Mouse (Mus musculus): ENCODE results near the gene Cybrd1.

Cybrd1 gene

DNA sequence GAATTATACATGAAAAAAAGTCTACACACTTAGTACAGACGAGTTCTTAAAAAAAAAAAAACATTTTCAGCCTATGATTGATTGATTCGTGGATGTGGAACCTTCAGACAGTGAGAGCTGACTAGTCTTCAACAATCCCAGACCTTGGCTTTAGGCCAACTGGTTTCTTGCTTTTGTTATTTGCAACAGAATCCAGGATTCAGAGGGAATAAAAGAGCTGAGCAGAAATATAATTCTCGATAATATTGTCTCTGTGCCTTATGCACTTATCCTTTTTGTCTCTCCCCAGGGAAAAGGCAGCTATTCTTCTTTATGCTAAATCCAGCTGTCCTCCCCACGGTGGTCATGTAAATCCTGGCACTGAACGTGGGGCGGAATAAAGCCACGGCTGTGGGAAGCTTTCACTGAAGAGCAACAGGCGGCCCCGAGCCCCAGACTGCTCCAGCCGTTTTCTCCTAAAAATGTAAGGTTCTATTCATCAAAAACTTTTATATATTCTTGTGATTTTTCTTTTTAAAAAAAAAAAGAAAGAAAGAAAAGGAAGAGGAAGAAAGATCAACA lies 50.8 kb downstream of the Cybrd1 start:
- no peak for DNase-seq (ENCODE audit: low spot score in 2 of 2)

DNA sequence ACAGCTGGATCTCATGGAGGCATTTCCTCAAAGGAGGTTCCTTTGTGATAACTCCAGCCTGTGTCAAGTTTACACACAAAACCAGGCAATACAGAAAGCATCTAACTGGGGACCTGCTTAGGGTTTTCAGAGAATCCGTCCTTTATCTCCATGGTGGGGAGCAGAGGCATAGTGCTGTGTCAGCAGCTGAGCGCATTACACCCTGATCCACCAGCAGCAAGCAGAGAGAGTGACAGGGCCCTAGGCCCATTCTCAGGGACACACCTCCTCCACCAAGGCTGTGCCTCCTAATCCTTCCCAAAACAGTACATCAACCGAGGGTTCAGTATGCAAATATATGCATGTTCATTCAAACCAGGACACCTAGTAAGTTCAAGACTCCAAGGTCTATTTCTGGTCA lies 55.3 kb downstream of the Cybrd1 start:
- DNase-seq (ENCODE audit: low spot score in 2 of 2): no peak

DNA sequence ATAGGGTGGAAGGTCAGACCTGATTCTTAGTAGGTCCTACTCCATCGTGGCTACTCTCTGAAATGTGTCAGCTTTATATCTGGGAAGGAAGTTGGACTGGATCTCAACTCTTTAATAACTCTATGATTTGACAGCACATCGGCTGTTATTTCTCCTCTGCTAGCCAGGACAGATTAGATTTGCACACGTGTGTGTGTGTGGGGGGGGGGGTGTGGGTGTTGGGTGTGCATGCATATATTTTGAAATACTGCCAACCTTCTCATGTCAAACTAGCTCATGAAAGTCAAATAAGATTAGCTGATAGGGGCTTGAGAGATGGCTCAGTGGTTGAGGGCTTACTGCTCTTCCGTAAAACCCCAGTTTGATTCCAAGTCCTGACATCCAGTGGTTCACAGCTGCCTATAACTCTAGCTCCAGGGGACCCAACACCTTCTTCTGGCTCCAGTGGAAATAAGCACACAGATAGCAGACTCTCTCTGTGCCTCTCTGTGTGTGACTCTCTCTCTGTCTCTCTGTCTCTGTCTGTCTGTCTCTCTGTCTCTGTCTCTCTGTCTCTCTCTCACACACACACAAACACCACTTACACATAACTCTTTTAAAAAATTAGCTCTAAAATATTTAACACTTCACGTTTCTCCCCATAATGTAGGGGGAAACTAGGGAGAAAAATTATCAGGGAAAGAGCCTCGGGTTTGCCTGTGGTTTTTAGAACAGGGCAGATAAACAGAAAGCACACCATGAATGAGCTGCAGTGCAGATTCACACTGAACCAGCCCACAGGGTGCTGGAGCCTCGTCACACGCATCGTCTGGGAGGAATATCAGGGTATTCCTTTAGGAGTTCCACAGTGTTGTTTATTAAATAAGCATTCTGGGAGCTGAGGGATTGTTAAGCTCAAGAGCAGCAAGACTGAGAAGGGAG lies 58.9 kb downstream of the Cybrd1 start:
- no peak for DNase-seq (ENCODE audit: low spot score in 2 of 2)

DNA sequence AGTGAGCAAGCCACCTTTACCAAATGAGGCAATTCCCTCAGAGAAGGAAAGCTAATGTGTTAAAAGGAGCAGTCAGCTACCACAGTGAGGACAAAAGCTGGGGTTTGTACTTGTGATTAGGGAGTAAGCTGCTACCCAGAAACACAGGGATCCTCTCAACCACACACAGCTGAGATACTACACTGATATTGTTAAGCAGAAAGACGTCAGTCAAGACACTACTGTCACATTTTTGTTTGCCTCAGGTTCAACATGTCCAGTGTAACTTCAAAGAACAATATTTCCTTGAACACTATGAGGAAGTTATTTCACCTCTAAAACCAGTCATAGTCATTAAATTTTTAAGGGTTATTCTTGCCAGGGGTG lies 59.5 kb downstream of the Cybrd1 start:
- DNase-seq (ENCODE audit: low spot score in 2 of 2): no peak

DNA sequence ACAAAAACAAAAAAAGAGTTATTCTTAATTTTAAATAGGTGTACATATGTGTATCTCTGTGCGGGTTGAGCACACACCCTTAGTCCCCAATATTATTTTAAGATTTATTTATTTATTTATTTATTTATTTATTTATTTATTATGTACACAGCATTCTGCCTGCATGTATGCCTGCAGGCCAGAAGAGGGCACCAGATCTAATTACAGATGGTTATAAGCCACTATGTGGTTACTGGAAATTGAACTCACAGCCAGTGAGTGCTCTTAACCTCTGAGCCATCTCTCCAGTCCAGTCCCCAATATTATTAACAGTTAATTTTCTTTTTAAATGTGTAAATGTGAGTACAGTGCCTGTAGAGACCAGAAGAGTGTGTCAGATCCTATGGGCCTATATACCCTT lies 60.0 kb downstream of the Cybrd1 start:
- no peak for DNase-seq (ENCODE audit: low spot score in 2 of 2)

DNA sequence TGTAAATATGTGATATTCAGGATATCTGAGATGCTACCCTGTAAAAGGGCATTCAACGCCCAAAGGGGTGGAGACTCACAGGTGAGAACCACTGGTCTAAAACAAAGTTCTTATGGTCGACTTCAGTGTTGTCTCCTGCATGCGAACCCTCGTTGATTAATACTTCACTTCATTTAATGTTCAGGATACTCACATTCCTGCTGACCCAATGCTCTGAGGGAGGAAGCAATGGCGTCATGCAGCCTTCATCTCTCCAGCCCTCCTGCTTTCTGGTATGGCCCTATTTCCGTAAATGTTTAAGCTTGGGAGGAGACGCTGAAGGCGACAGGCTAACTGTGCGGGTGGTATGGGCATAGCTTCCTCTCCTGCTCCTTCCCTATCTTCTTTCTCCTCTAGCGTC lies 62.0 kb downstream of the Cybrd1 start:
- DNase-seq (ENCODE audit: low spot score in 2 of 2): no peak

DNA sequence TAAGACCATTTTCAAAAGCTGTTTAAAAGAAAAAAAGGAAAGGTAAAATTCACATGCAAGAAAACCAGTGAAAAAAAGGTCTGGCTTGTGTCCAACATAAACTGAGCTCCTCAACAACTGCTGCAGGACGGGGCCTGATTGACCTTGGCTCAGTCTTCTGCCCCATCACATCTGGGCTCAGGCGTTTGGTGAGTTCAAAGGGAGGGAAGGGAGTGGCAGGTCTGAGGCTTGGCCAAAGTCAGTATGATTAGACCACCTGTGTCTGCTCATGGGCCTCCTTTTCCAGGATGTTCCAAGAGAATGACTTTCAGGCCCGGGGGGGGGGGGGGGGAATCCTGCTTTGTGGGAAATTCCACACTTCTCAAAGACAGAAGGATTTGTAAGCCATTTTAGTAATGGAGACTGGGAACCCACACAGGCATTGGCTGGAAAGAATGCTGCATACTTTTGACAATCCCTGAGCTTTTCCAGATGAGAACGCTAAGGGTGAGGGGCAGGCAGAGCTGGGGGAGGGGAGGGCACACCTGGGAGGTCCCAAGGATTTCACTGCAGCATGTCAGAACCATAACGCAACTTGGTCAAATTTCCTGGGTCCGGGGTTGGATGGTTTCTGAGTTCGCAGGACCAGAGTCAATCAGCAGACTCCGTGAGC lies 63.0 kb downstream of the Cybrd1 start:
- no peak for DNase-seq (ENCODE audit: low spot score in 2 of 2)

DNA sequence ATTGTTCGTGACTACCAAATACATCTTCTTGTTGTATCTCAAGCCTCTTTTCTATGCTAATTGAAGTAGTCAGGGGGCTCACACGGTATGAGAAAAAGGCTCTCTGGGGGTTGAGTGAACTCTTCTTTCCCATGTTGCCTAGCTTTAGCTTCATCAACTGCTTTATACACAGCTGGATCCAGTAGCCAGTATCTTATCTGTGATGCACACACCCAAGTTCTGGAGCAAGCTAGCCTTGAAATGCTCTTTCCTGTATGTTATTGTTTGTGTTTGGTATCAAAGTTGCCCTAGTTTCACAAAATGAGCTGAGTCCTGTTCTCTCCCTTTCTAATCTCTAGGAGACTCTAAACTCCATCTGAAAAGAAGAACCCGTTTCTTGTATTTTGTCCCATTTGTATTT lies 70.2 kb downstream of the Cybrd1 start:
- DNase-seq (ENCODE audit: low spot score in 2 of 2): no peak

DNA sequence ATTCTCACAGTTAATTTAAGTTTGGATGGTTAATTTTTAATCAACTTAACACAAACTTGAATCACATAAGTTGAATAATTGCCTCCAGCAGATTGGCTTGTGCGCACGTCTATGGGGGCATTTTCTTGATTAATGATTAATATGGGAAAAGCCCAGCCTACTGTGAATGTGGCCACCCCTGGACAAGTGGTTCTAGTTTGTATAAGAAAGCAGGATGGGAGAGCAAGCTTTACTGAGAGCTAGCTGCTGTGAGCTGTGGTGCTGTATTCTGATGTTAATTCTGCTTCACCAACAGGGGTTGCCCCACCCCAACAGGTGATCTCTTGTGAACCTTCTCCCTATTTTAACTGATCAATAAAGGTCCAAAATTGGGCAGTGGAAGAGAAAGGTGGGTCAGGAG lies 71.1 kb downstream of the Cybrd1 start:
- no peak for DNase-seq (ENCODE audit: low spot score in 2 of 2)

DNA sequence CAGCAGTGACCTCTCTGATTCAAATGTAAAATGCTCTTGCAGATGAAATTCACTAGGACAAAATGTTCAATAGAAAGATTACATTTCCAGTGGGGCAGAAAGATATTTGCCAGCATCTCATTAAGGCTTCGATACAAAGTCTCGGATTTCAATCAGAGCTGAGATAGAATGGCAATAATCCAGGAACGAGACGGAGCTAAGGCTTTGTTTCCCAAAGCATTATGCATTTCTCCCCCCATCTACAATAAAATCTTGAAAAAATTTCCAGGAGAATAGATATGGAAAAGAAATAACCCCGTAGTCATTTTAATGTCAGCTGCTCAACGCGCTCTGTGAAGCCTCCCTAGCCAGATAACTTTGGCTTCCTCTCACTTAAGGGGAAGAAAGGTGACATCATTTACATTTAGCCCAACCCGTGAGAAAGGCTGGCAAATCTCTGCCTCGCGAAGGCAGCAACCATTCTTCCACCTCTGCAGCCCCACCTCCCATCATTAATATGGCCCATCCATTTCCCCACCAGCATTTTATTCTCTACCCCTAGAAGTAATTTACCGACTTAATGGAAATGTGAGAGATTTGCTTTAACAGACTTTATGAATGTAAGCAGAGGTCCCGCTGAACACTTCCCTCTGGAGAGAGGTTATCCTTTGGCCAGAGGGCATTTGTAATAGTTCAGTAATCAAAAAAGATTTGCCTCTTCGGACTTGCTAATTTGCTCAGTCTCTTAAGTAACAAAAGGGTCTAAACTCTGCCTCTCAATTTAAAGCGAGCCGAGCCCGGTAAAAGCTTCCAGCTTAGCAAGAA lies 73.9 kb downstream of the Cybrd1 start:
- DNase-seq (ENCODE audit: low spot score in 2 of 2): no peak

DNA sequence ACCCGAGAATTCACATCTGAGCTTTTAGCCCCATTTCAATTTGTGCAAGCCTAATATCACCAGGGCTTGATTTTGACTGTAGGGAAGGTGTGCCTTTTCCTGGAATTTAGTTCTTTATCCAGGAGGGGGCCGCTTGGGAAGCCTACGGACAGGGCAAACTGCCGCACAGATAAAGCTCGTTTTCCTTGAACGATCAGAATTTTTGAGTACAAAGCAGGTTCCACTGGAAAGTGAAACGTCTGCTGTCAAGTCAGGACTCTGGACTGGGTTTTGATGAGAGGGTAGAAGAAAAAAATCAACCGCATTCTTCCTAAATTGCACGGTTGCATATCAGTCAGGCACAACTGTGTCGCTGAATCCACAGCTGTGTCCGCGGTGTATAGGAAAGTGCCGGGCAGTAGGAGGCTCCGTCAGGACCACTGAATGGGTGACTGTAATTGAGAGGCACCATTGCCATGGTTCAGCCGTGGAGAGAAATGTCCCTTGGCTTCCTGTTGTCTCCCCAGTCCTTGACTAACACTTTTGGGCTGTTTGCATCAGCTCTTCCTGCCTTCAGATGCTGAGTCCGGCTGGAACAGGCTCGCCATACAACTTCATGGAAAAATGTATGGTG lies 74.6 kb downstream of the Cybrd1 start:
- DNase-seq (ENCODE audit: low spot score in 2 of 2): no peak

Data from frontal cortex, postnatal 10 days (tissue).